Mouse (Mus musculus) brain, embryonic 14.5 days (tissue): ENCODE results near the gene Ldlrad3. TPM values are rescaled to one million over a fixed set of nuclear protein-coding genes. Genes with fewer than 3 reads are reported as not detected.
A peak's percentile ranks its signal among the peaks of the same experiment; 100 is the strongest.

Source experiments
- DNase-seq: peaks from one replicate; pipeline ENCODE4 v3.0.0-alpha.2; 2011; ENCODE audit warnings: low read depth
- CTCF ChIP-seq: fragments of 200-500 bp; IDR thresholded peaks from 2 replicates; pipeline ENCODE4 v1.5.1; 2012; ENCODE audit warnings: inconsistent platforms, mild to moderate bottlenecking, moderate library complexity, borderline replicate concordance; ENCODE audit not compliant: insufficient read depth, insufficient read length; ENCODE audit errors: extremely low read depth
- POLR2A ChIP-seq: fragments of 200-500 bp; IDR thresholded peaks from 2 replicates; pipeline ENCODE4 v1.6.1; 2012; ENCODE audit warnings: mild to moderate bottlenecking, inconsistent platforms, borderline replicate concordance; ENCODE audit not compliant: poor library complexity, insufficient read depth, insufficient read length, severe bottlenecking; ENCODE audit errors: extremely low read depth
- polyA plus RNA-seq: library from polyadenylated mRNA; depleted of rRNA; stranded (reverse); fragments of >200 nt; gene quantifications from 2 replicates; pipeline ENCODE4 v1.2.3, GENCODE M21; 2012

The Ldlrad3 gene
- polyA plus RNA-seq, 1 experiment: 26.2 TPM

- DNase-seq: peak; percentile 76
- TF ChIP-seq POLR2A: no peak
- no peak for TF ChIP-seq CTCF
Measured at GRCm38 (mm10) chr2:102005377-102006007, 180.7 kb downstream of the Ldlrad3 start.

- DNase-seq: no peak
- TF ChIP-seq POLR2A: no peak
- no peak for TF ChIP-seq CTCF
Measured at GRCm38 (mm10) chr2:102003776-102004264, 182.4 kb downstream of the Ldlrad3 start.

GRCm38 (mm10) chr2:102002974-102003775 is 183.0 kb downstream of the Ldlrad3 start:
- TF ChIP-seq POLR2A (no peak), CTCF (no peak)
- DNase-seq: peak; percentile 97

- DNase-seq: peak; percentile 53
- no peak for TF ChIP-seq POLR2A
Measured at GRCm38 (mm10) chr2:102002408-102002973, 183.7 kb downstream of the Ldlrad3 start.

GRCm38 (mm10) chr2:102001661-102002060 is 184.5 kb downstream of the Ldlrad3 start:
- no peak for TF ChIP-seq POLR2A
- no peak for TF ChIP-seq CTCF
- DNase-seq: no peak

- TF ChIP-seq CTCF: no peak
- TF ChIP-seq POLR2A: no peak
Measured at GRCm38 (mm10) chr2:101998911-101999572, 187.1 kb downstream of the Ldlrad3 start.

GRCm38 (mm10) chr2:101997013-101997412 is 189.2 kb downstream of the Ldlrad3 start:
- DNase-seq: peak; percentile 69
- TF ChIP-seq CTCF (no peak), POLR2A (no peak)

More at GRCm38 (mm10) chr2:101998911-101999572, 187.1 kb downstream of the Ldlrad3 start:
- no peak for DNase-seq

- DNase-seq: no peak
- TF ChIP-seq CTCF (no peak), POLR2A (no peak)
Measured at GRCm38 (mm10) chr2:101992574-101993310, 193.4 kb downstream of the Ldlrad3 start.

- TF ChIP-seq POLR2A (no peak), CTCF (no peak)
- DNase-seq: no peak
Measured at GRCm38 (mm10) chr2:101991726-101992125, 194.5 kb downstream of the Ldlrad3 start.

- no peak for DNase-seq
- no peak for TF ChIP-seq CTCF
- no peak for TF ChIP-seq POLR2A
Measured at GRCm38 (mm10) chr2:101986344-101987087, 199.7 kb downstream of the Ldlrad3 start.
